Mouse (Mus musculus): ENCODE measurements around the gene Tgfa.

DNA sequence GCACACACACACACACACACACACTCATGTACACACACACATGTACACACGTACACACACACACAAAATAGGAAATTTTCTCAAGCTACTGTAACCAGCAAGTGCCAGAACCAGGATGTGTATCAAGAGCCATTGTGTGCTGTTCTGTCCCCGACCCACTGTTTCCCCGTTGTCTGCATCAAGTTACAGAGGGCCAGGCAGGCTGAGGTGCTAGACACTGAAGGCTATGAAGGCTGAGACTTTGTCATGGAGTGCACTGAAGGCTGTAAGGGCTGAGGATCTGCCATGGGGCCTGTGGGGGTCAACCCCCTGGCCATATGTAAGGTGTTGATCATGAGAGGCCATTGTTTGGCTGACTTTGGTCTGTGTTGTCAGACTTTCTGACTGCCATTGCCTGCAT lies 15.6 kb downstream of the Tgfa start:
- no peak for TF ChIP-seq CTCF (conservative IDR thresholded peaks at IDR 0.05; ENCODE audit: insufficient read depth, insufficient read length, low read depth, low read length)
- no peak for TF ChIP-seq POLR2A (IDR thresholded peaks at IDR 0.05; ENCODE audit: low read depth, low read length)

Data from kidney, adult 2 months (tissue).